Mouse (Mus musculus): ENCODE results near the gene Pjvk.

GRCm38 (mm10) chr2:76682301-76682700 is 34.0 kb downstream of the Pjvk start:
- no peak for TF ChIP-seq CTCF (IDR thresholded peaks at IDR 0.05; ENCODE audit: borderline replicate concordance, extremely low read depth, insufficient read depth, insufficient read length)
- no peak for TF ChIP-seq POLR2A (IDR thresholded peaks at IDR 0.05; ENCODE audit: borderline replicate concordance, extremely low read depth, insufficient read depth, insufficient read length, poor library complexity, severe bottlenecking)
